Mouse (Mus musculus) ovary, adult 18-20 months (tissue): ENCODE measurements around the gene Cyp2c40.
"Not testable (repeated sequence)": the region's sequence is repeated elsewhere in the genome, so short reads cannot be mapped to it uniquely, and the experiment has no call there.

Experiments used
- DNase-seq: peaks from one replicate; pipeline ENCODE4 v3.0.0; 2022; ENCODE audit warnings: low spot score, mixed read lengths

The Cyp2c40 gene

DNA sequence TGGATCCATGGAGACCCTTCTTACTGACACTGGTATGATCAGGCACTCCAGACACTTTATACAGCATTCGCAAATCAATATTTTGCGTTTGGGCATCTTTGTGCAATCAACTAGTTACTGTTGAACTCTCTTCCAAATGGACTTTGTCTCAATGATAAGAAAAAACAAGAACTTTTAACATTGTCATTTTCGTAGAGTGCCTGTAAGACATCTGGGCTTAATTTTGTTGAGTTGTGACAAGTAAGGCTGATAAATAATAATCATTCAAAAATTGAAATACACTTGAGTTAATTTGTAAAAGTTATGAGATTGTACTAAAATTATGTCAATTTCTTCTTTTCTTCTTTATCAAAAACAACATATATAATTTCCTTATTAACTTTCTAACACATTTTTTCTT lies at the start of gene Cyp2c40:
Gene Cyp2c40 (minus strand): TSS at position 101 of the 400 bp plus-strand sequence.
- not testable (repeated sequence) for DNase-seq

DNA sequence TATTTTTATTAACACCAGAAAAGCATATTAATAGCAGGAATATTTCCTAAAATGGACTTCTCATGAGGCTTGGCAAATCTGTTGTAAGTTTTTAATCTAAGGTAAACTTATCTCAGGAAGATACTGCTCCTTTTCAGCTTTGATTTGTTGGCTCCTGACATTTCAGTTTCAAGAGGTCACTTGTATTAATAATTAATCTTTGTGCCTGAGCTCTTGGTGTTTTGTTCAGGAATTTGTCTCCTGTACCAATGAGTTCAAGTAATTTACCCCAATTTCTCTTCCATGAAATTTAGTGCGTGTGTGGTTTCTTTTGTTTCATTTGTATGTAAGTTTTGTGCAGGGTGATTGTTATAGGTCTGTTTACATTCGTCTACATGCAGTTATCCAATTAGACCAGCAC lies 8.3 kb upstream of the Cyp2c40 start:
- DNase-seq, result not testable (repeated sequence)

- not testable (repeated sequence) for DNase-seq
Observed at GRCm38 (mm10) chr19:39816400-39816799, 3.8 kb upstream of the Cyp2c40 start.

GRCm38 (mm10) chr19:39815991-39816390 lies 3.4 kb upstream of the Cyp2c40 start:
- not testable (repeated sequence) for DNase-seq

DNA sequence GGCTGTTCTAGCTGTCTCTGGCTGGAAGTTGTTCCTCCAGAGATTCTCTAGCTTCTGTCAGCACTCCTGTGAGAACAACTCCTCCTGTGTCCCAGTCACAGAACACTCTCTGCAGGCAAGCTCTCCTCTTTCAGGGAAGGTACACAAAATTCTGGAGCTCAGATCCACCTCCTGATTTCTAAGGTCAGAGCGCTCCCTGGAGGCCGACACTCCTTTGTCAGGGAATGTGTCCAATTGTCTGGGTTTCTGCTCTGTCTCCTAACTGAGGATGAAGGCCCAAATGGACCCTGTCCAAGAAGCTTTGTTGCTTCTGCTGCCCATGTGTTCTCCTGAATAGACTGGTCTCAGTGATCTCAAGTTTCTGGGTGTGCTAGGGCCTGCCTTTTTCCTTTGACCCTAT lies 27.2 kb downstream of the Cyp2c40 start:
- not testable (repeated sequence) for DNase-seq

DNA sequence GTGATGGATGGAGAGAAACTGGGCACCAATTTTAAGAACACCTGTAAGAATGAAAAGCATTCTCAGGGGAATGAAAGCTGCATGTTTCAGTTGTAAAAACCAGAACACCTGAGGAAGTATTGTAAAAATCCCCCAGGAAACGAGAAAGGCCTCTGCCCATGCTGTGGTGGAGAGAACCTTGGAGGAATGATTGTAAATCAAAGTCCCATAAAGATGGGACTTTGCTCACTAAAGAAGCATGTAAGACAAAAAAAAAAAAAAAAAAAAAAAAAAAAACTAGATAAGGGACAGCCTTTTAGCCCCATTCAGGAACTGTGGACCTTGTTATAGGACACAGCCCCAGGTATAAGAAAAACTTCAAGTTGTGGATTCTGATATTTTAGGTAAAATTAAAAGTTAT lies 67.3 kb downstream of the Cyp2c40 start:
- no peak for DNase-seq

- not testable (repeated sequence) for DNase-seq
Observed at GRCm38 (mm10) chr19:39744361-39744760, 68.3 kb downstream of the Cyp2c40 start.

GRCm38 (mm10) chr19:39740920-39741319 lies 71.7 kb downstream of the Cyp2c40 start, which contains the start of gene Cyp2c68:
Cyp2c68 (minus strand) TSS chr19:39741054.
- DNase-seq, result no peak
